Mouse (Mus musculus): ENCODE results near the gene Gm21293. TPM values are rescaled to one million over a fixed set of nuclear protein-coding genes. Genes with fewer than 3 reads are reported as not detected.

Gene Gm21293
- not detected for polyA plus RNA-seq (2014; fragmentation: Illumina TruSeq; extraction: RNeasy Lipid Tissue Mini Kit (QIAGEN cat#74804); ENCODE audit: low read depth, low replicate concordance)

GRCm38 (mm10) chr10:104142687-104143086, at the start of gene Gm21293:
Gene Gm21293 (plus strand): TSS chr10:104142987.

GRCm38 (mm10) chr10:104151197-104151596, 8.4 kb downstream of the Gm21293 start, which contains the start of gene Gm6763:
Gene Gm6763 (plus strand): TSS chr10:104151497.

GRCm38 (mm10) chr10:104159706-104160105, 16.9 kb downstream of the Gm21293 start, which contains the start of gene Gm8764:
Gene Gm8764 (plus strand): TSS chr10:104160006.

GRCm38 (mm10) chr10:104168215-104168614, 25.4 kb downstream of the Gm21293 start, which contains the start of gene Gm21304:
Gene Gm21304 (plus strand): TSS chr10:104168515.

GRCm38 (mm10) chr10:104176724-104177123, 33.9 kb downstream of the Gm21293 start, which contains the start of gene Gm21312:
Gene Gm21312 (plus strand): TSS chr10:104177024.

GRCm38 (mm10) chr10:104185233-104185632, 42.4 kb downstream of the Gm21293 start, which contains the start of gene Gm20765:
Gene Gm20765 (plus strand): TSS chr10:104185533.

GRCm38 (mm10) chr10:104193742-104194141, 51.0 kb downstream of the Gm21293 start, which contains the start of gene Gm4340:
Gene Gm4340 (plus strand): TSS chr10:104194042.

Other genes starting within 250 kb of the Gm21293 start
- not detected for gene Gm6763, start 8.5 kb downstream of the Gm21293 start, polyA plus RNA-seq (2014; fragmentation: Illumina TruSeq; extraction: RNeasy Lipid Tissue Mini Kit (QIAGEN cat#74804); ENCODE audit: low read depth, low replicate concordance)
- not detected for gene Gm8764, start 17.0 kb downstream of the Gm21293 start, polyA plus RNA-seq (2014; fragmentation: Illumina TruSeq; extraction: RNeasy Lipid Tissue Mini Kit (QIAGEN cat#74804); ENCODE audit: low read depth, low replicate concordance)
- not detected for gene Gm21304, start 25.5 kb downstream of the Gm21293 start, polyA plus RNA-seq (2014; fragmentation: Illumina TruSeq; extraction: RNeasy Lipid Tissue Mini Kit (QIAGEN cat#74804); ENCODE audit: low read depth, low replicate concordance)
- gene Gm21312, start 34.0 kb downstream of the Gm21293 start, polyA plus RNA-seq (2014; fragmentation: Illumina TruSeq; extraction: RNeasy Lipid Tissue Mini Kit (QIAGEN cat#74804); ENCODE audit: low read depth, low replicate concordance) = not detected
- gene Gm20765, start 42.5 kb downstream of the Gm21293 start, polyA plus RNA-seq (2014; fragmentation: Illumina TruSeq; extraction: RNeasy Lipid Tissue Mini Kit (QIAGEN cat#74804); ENCODE audit: low read depth, low replicate concordance) = not detected
- not detected for gene Gm4340, start 51.1 kb downstream of the Gm21293 start, polyA plus RNA-seq (2014; fragmentation: Illumina TruSeq; extraction: RNeasy Lipid Tissue Mini Kit (QIAGEN cat#74804); ENCODE audit: low read depth, low replicate concordance)